ENCODE assay signal across 14 mouse cellular contexts in the genomic region with DNA sequence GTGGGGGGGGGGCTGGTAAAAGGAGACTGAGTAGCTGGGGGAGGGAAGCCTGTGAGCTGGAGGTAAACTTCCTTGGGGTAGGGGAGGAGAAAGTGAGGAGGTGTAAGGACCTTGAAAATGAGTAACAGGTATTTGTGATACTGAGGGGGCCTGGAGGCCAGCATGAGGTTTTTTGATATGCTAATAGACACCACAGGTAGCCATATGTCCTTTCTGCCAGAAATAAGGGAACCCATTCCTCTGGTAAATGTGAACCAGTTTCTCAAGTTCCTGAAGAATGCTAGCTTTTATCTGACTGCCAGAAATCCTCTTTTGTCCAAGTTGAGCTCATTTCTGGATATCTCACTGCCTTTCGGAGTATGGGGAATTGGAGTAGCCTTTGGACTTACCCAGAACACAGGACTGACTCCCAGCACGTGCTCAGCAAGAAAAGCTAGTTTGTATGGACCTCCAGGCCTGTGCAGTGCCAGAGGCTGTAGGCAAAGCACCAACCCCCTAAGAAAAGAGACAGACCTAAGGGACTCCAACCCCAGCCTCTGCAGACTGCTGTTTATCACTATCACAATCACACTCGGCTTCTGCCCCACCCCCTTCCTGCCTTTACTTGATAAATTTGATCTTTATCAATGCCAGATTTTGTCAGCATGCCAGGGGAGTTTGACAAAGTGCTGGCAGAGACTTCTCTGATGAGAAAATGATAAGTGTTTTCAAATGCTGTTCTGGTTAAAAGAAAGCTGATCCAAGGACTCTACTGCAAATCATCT.
DNase-seq lines count a peak whose midpoint lies in the region; ATAC-seq and TF ChIP-seq lines count a peak whose summit lies in the region.
"Had no signal": no experiment of that assay in that cellular context is flagged by ENCODE, and none has a peak within 500 bp of the region (broad histone marks: within the 10 kb centered on the region; RNA-seq: fewer than 3 reads in every experiment).

No protein-coding gene starts in this region.

- DNase-seq in liver, result peak; percentile 3
- no peak for DNase-seq in liver, postnatal 0 days
- peak; percentile 67 for DNase-seq in ES-CJ7 (ENCODE audit: low read depth, low spot score)
- DNase-seq in embryonic facial prominence, embryonic 14.5 days (ENCODE audit: low spot score), result peak; percentile 77
- DNase-seq in MN1 (ENCODE audit: low spot score), result no peak
- no peak for DNase-seq in right cerebral cortex, postnatal 14 days
- DNase-seq: forebrain, postnatal 0 days; heart, adult 18-20 months; kidney, adult 9 months had no signal

- TF ChIP-seq CTCF in liver, postnatal 0 days (IDR thresholded peaks at IDR 0.05; ENCODE audit: low read depth), result no peak

- H3K9me3 ChIP-seq in liver, postnatal 0 days (ENCODE audit: low read length), result no peaks in the 10 kb centered on the region
- H3K9me3 ChIP-seq in embryonic facial prominence, embryonic 14.5 days (ENCODE audit: control insufficient read depth, low read length), result no peaks in the 10 kb centered on the region
- H3K9me3 ChIP-seq: embryonic facial prominence, embryonic 15.5 days; hindbrain, embryonic 15.5 days; liver, embryonic 15.5 days; midbrain, embryonic 10.5 days had no signal

- no peaks in the 10 kb centered on the region for H3K4me1 ChIP-seq in liver, postnatal 0 days (ENCODE audit: insufficient read depth)
- H3K4me1 ChIP-seq in embryonic facial prominence, embryonic 14.5 days (ENCODE audit: control insufficient read depth, insufficient read depth, low read length), result no peaks in the 10 kb centered on the region
- H3K4me1 ChIP-seq: hindbrain, embryonic 15.5 days; liver, embryonic 15.5 days had no signal

- H3K27me3 ChIP-seq in liver, postnatal 0 days (ENCODE audit: insufficient read depth, low read length), result no peaks in the 10 kb centered on the region
- no peaks in the 10 kb centered on the region for H3K27me3 ChIP-seq in embryonic facial prominence, embryonic 14.5 days (replicated peaks; ENCODE audit: control insufficient read depth, insufficient read depth, low read length)
- H3K27me3 ChIP-seq: embryonic facial prominence, embryonic 15.5 days; hindbrain, embryonic 15.5 days; liver, embryonic 15.5 days had no signal

- no peak overlapping the region for H3K9ac ChIP-seq in liver, postnatal 0 days (replicated peaks)
- H3K9ac ChIP-seq in embryonic facial prominence, embryonic 14.5 days (ENCODE audit: low read depth, low read length), result no peak overlapping the region
- H3K9ac ChIP-seq: embryonic facial prominence, embryonic 15.5 days; forebrain, postnatal 0 days; hindbrain, embryonic 15.5 days; liver, embryonic 15.5 days had no signal

- no peak overlapping the region for H3K4me2 ChIP-seq in liver, postnatal 0 days (ENCODE audit: low read depth, low read length)
- no peak overlapping the region for H3K4me2 ChIP-seq in embryonic facial prominence, embryonic 14.5 days (ENCODE audit: low read depth, low read length)
- H3K4me2 ChIP-seq: embryonic facial prominence, embryonic 15.5 days; hindbrain, embryonic 15.5 days; liver, embryonic 15.5 days had no signal

- no peak overlapping the region for H3K4me3 ChIP-seq in liver, postnatal 0 days (ENCODE audit: low read depth, low read length)
- H3K4me3 ChIP-seq in embryonic facial prominence, embryonic 14.5 days (ENCODE audit: low read depth, low read length), result no peak overlapping the region
- H3K4me3 ChIP-seq: embryonic facial prominence, embryonic 15.5 days; hindbrain, embryonic 15.5 days; liver, embryonic 15.5 days; midbrain, embryonic 10.5 days had no signal

- ATAC-seq in liver, postnatal 0 days, result no peak
- peak; percentile 68 for ATAC-seq in activated CD4-positive, CD25-positive, alpha-beta regulatory T cell, adult 4 months
- ATAC-seq in embryonic facial prominence, embryonic 14.5 days (ENCODE audit: low read depth), result peak; percentile 33; the same call in 1 of the 2 replicates
- ATAC-seq: forebrain, postnatal 0 days had no signal

- H3K27ac ChIP-seq in liver, postnatal 0 days (ENCODE audit: low read depth), result no peak overlapping the region
- H3K27ac ChIP-seq in embryonic facial prominence, embryonic 14.5 days (replicated peaks; ENCODE audit: low read depth, low read length), result 0 out of 2 replicates have a peak overlapping the region, but pooled peaks have one; percentile 1
- H3K27ac ChIP-seq: embryonic facial prominence, embryonic 15.5 days; hindbrain, embryonic 15.5 days; liver, embryonic 15.5 days; midbrain, embryonic 10.5 days had no signal

- no peak for TF ChIP-seq EP300 in liver, postnatal 0 days (IDR thresholded peaks at IDR 0.05; ENCODE audit: low read depth)

- H3K36me3 ChIP-seq in liver, postnatal 0 days (replicated peaks; ENCODE audit: insufficient read depth, low read length), result no peaks in the 10 kb centered on the region
- H3K36me3 ChIP-seq in embryonic facial prominence, embryonic 14.5 days (ENCODE audit: control insufficient read depth, insufficient read depth, low read length), result no peaks in the 10 kb centered on the region
- H3K36me3 ChIP-seq: embryonic facial prominence, embryonic 15.5 days; hindbrain, embryonic 15.5 days; liver, embryonic 15.5 days; midbrain, embryonic 10.5 days had no signal

- WGBS in liver, postnatal 0 days (ENCODE audit: insufficient replicate concordance), result 34% methylated on average over 3 of the region's 3 CpGs
- 20% methylated on average over 3 of the region's 3 CpGs for WGBS in embryonic facial prominence, embryonic 14.5 days

Comparison
In these comparisons a context has a peak if more than half of its experiments do, and no peak if none do; other contexts are left out.
1. DNase-seq: peak in liver (single experiment), ES-CJ7 (single experiment) and embryonic facial prominence, embryonic 14.5 days (single experiment); none in liver, postnatal 0 days (single experiment), MN1 (single experiment) and right cerebral cortex, postnatal 14 days (single experiment).